Mouse (Mus musculus) kidney, postnatal 0 days (tissue): ENCODE data around the gene Zfp831. TPM values are rescaled to one million over a fixed set of nuclear protein-coding genes. Genes with fewer than 3 reads are reported as not detected.

ENCODE experiments used
- ATAC-seq: fragments of 200-750 bp; cut with Nextera tagmentation; replicated peaks from 2 replicates; pipeline ENCODE4 v1.8.0; 2017; ENCODE audit warnings: low read depth, moderate number of reproducible peaks, moderate TSS enrichment, moderate library complexity; ENCODE audit not compliant: low FRiP score
- DNase-seq: peaks from one replicate; pipeline ENCODE4 v3.0.0-alpha.2; 2016; ENCODE audit warnings: low spot score
- H3K27ac ChIP-seq: fragments of 300-500 bp; sonication (generic); 2 replicates; pipeline ENCODE4 v1.5.1; 2014; ENCODE audit warnings: mild to moderate bottlenecking
- H3K27me3 ChIP-seq: fragments of 300-500 bp; sonication (generic); 2 replicates; pipeline ENCODE4 v1.6.1; 2014; ENCODE audit warnings: low read length, mixed read lengths; ENCODE audit not compliant: insufficient read depth
- H3K36me3 ChIP-seq: fragments of 300-500 bp; sonication (generic); 2 replicates; pipeline ENCODE4 v1.6.1; 2014; ENCODE audit warnings: low read length, mixed read lengths; ENCODE audit not compliant: insufficient read depth
- H3K4me1 ChIP-seq: fragments of 300-500 bp; sonication (generic); replicated peaks from 2 replicates; pipeline ENCODE4 v1.6.1; 2014; ENCODE audit warnings: antibody characterized with exemption, low read length, mixed read lengths; ENCODE audit not compliant: insufficient read depth
- H3K4me2 ChIP-seq: fragments of 300-500 bp; sonication (generic); 2 replicates; pipeline ENCODE4 v1.6.1; 2014; ENCODE audit warnings: mild to moderate bottlenecking, low read length, moderate library complexity, mixed read lengths
- H3K4me3 ChIP-seq: fragments of 300-500 bp; sonication (generic); replicated peaks from 2 replicates; pipeline ENCODE4 v1.5.1; 2014; ENCODE audit warnings: low read depth, low read length
- H3K9ac ChIP-seq: fragments of 300-500 bp; sonication (generic); 2 replicates; pipeline ENCODE4 v1.6.1; 2014; ENCODE audit warnings: low read depth, low read length
- H3K9me3 ChIP-seq: fragments of 300-500 bp; sonication (generic); replicated peaks from 2 replicates; pipeline ENCODE4 v1.6.1; 2016; ENCODE audit warnings: low read length, inconsistent platforms, mixed read lengths
- CTCF ChIP-seq: IDR thresholded peaks from 2 replicates; pipeline ENCODE4 v1.5.1; 2016; ENCODE audit warnings: antibody characterized with exemption, low read depth, mild to moderate bottlenecking, moderate library complexity
- WGBS: fragments of 180-500 bp; shearing (Covaris S2); extraction: QIAGEN DNeasy Blood & Tissue Kit; methylation state at CpG from one replicate; pipeline ENCODE4 v1.1.7; 2014; 5-methylcytosine and 5-hydroxymethylcytosine counted together
- polyA plus RNA-seq: library from polyadenylated mRNA; unstranded; fragments of >200 nt; fragmentation: Nextera tagmentation; extraction: Ambion mirVana; gene quantifications from 2 replicates; pipeline ENCODE4 v1.2.1, GENCODE M21; 2015

Gene Zfp831
- not detected in 2 replicates for polyA plus RNA-seq

GRCm38 (mm10) chr2:174643448-174644144 is at the start of gene Zfp831:
Gene Zfp831 (plus strand): TSS chr2:174643534.
- H3K27me3 ChIP-seq, result no peaks in the 10 kb centered on the region
- no peak within 1 kb of the TSS for H3K4me3 ChIP-seq
- no peak within 1 kb of the TSS for H3K27ac ChIP-seq
- ATAC-seq (no peak), DNase-seq (no peak)
- H3K9ac ChIP-seq, result no peak within 1 kb of the TSS
- no peaks in the 10 kb centered on the region for H3K9me3 ChIP-seq
- TF ChIP-seq CTCF, result no peak
- H3K4me2 ChIP-seq, result no peak within 1 kb of the TSS
- WGBS, result 77% methylated on average over 18 of the region's 18 CpGs
- H3K36me3 ChIP-seq, result no peaks in the 10 kb centered on the region
- no peaks in the 10 kb centered on the region for H3K4me1 ChIP-seq

- Histone ChIP-seq H3K27me3 (no peaks in the 10 kb centered on the region), H3K4me2 (no peak overlapping the region), H3K4me3 (no peak overlapping the region), H3K4me1 (no peaks in the 10 kb centered on the region), H3K27ac (no peak overlapping the region), H3K36me3 (no peaks in the 10 kb centered on the region), H3K9ac (no peak overlapping the region), H3K9me3 (no peaks in the 10 kb centered on the region)
- 73% methylated on average over 9 of the region's 9 CpGs for WGBS
- no peak for ATAC-seq
- peak; percentile 46 for DNase-seq
- no peak for TF ChIP-seq CTCF
Measured at GRCm38 (mm10) chr2:174594965-174595364, 48.4 kb upstream of the Zfp831 start.

GRCm38 (mm10) chr2:174595611-174596010 is 47.7 kb upstream of the Zfp831 start:
- 63% methylated on average over 2 of the region's 2 CpGs for WGBS
- Histone ChIP-seq H3K4me3 (no peak overlapping the region), H3K9me3 (no peaks in the 10 kb centered on the region), H3K4me2 (no peak overlapping the region), H3K9ac (no peak overlapping the region), H3K4me1 (no peaks in the 10 kb centered on the region), H3K36me3 (no peaks in the 10 kb centered on the region), H3K27me3 (no peaks in the 10 kb centered on the region), H3K27ac (no peak overlapping the region)
- DNase-seq, result no peak
- no peak for TF ChIP-seq CTCF
- ATAC-seq, result no peak

GRCm38 (mm10) chr2:174596457-174596856 is 46.9 kb upstream of the Zfp831 start:
- no peak for TF ChIP-seq CTCF

DNA sequence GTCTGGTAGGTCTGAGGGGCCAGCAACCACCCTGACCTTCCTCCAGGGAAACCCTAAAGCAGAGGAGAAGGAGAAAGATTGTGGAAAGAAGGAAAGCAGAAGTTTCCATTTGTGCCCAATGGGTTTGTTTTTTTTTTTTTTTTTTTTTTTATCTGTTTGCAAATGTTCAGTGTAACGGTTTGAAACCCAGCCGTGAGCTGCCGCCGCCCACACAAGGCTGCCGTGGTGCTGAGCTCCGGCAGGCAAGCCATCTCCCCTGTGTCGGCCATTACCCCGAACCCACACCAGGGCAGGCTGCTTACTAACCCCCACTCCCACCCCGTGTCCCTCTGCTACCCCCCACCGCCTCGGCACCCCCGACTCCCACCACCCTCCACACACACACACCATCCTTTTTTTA is 44.9 kb upstream of the Zfp831 start:
- H3K4me2 ChIP-seq, result no peak overlapping the region
- no peak overlapping the region for H3K9ac ChIP-seq
- no peak overlapping the region for H3K4me3 ChIP-seq
- no peaks in the 10 kb centered on the region for H3K36me3 ChIP-seq
- TF ChIP-seq CTCF, result no peak
- no peak overlapping the region for H3K27ac ChIP-seq
- WGBS, result 42% methylated on average over 12 of the region's 12 CpGs
- no peak; the same call in 1 of the 2 replicates for ATAC-seq
- H3K9me3 ChIP-seq, result no peaks in the 10 kb centered on the region
- H3K4me1 ChIP-seq, result no peaks in the 10 kb centered on the region
- no peak for DNase-seq
- no peaks in the 10 kb centered on the region for H3K27me3 ChIP-seq

More at GRCm38 (mm10) chr2:174596457-174596856, 46.9 kb upstream of the Zfp831 start:
- DNase-seq (no peak), ATAC-seq (no peak)
- no peak overlapping the region for H3K4me3 ChIP-seq
- WGBS, result 87% methylated on average over 15 of the region's 15 CpGs
- no peak overlapping the region for H3K27ac ChIP-seq
- H3K9ac ChIP-seq, result no peak overlapping the region
- H3K27me3 ChIP-seq, result no peaks in the 10 kb centered on the region
- no peaks in the 10 kb centered on the region for H3K4me1 ChIP-seq
- no peak overlapping the region for H3K4me2 ChIP-seq
- no peaks in the 10 kb centered on the region for H3K36me3 ChIP-seq
- H3K9me3 ChIP-seq, result no peaks in the 10 kb centered on the region

DNA sequence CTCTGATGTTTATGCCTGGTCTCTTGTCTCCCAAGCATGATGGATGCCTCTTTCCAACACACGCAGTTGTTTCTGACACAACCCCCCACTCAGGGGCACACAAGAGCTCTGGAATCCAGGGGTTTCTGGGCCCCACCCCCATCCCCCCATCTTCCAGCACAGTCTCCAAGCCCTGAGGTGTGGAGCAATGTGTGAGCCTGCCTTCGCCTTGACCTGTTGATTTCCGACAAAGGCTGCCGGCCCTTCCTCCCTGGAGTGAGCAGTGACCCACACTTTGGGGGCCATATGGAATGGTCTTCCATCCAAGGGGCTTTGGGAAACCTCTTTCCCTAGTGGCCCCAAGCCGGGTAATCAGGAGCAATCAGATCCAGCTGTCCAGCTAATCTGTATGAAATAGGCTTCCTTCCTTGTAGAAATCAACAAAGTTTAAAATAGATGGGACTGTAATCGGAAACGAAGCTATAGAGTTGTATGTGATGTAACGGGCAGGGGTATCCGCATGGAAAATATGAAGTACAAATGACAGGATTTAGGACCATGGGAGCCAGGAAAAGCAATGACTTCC is 44.2 kb upstream of the Zfp831 start:
- Histone ChIP-seq H3K36me3 (no peaks in the 10 kb centered on the region), H3K4me1 (no peaks in the 10 kb centered on the region), H3K4me2 (no peak overlapping the region), H3K9ac (no peak overlapping the region), H3K27me3 (no peaks in the 10 kb centered on the region), H3K4me3 (no peak overlapping the region), H3K27ac (no peak overlapping the region), H3K9me3 (no peaks in the 10 kb centered on the region)
- no peak for TF ChIP-seq CTCF
- ATAC-seq (no peak), DNase-seq (peak; percentile 10)
- 70% methylated on average over 9 of the region's 9 CpGs for WGBS
